Mouse (Mus musculus) intestine, embryonic 14.5 days (tissue): Measurements from ENCODE around the gene Fntb. TPM values are rescaled to one million over a fixed set of nuclear protein-coding genes. Genes with fewer than 3 reads are reported as not detected.

Source experiments
- ATAC-seq: fragments of 200-750 bp; cut with Nextera tagmentation; replicated peaks from 2 replicates; pipeline ENCODE4 v1.8.0; 2017; ENCODE audit warnings: low read depth, moderate number of reproducible peaks, moderate TSS enrichment, moderate library complexity; ENCODE audit not compliant: low FRiP score, low TSS enrichment
- DNase-seq: peaks from one replicate; pipeline ENCODE4 v3.0.0-alpha.2; 2018; ENCODE audit warnings: low spot score
- H3K27ac ChIP-seq: fragments of 300-500 bp; sonication (generic); 2 replicates; pipeline ENCODE4 v1.5.1; 2014; ENCODE audit warnings: low read depth, mild to moderate bottlenecking, control low read depth
- H3K27me3 ChIP-seq: fragments of 300-500 bp; sonication (generic); replicated peaks from 2 replicates; pipeline ENCODE4 v1.6.1; 2014; ENCODE audit warnings: low read length, control low read depth; ENCODE audit not compliant: control insufficient read depth, insufficient read depth
- H3K36me3 ChIP-seq: fragments of 300-500 bp; sonication (generic); 2 replicates; pipeline ENCODE4 v1.6.1; 2014; ENCODE audit warnings: low read length, control low read depth; ENCODE audit not compliant: control insufficient read depth, insufficient read depth
- H3K4me1 ChIP-seq: fragments of 300-500 bp; sonication (generic); replicated peaks from 2 replicates; pipeline ENCODE4 v1.6.1; 2014; ENCODE audit warnings: low read length, control low read depth, mixed read lengths; ENCODE audit not compliant: control insufficient read depth, insufficient read depth
- H3K4me2 ChIP-seq: fragments of 300-500 bp; sonication (generic); 2 replicates; pipeline ENCODE4 v1.6.1; 2014; ENCODE audit warnings: low read length
- H3K4me3 ChIP-seq: fragments of 300-500 bp; sonication (generic); 2 replicates; pipeline ENCODE4 v1.5.1; 2014; ENCODE audit warnings: low read depth, low read length, control low read depth, mixed read lengths
- H3K9ac ChIP-seq: fragments of 300-500 bp; sonication (generic); 2 replicates; pipeline ENCODE4 v1.6.1; 2014; ENCODE audit warnings: mild to moderate bottlenecking, low read length
- H3K9me3 ChIP-seq: fragments of 300-500 bp; sonication (generic); 2 replicates; pipeline ENCODE4 v1.6.1; 2016; ENCODE audit warnings: low read length, control low read depth; ENCODE audit not compliant: control insufficient read depth
- WGBS: fragments of 180-500 bp; shearing (Covaris S2); extraction: QIAGEN DNeasy Blood & Tissue Kit; methylation state at CpG from one replicate; pipeline ENCODE4 v1.1.7; 2014; 5-methylcytosine and 5-hydroxymethylcytosine counted together
- polyA plus RNA-seq: library from polyadenylated mRNA; unstranded; fragments of >200 nt; fragmentation: Nextera tagmentation; extraction: Ambion mirVana; gene quantifications from 2 replicates; pipeline ENCODE4 v1.2.1, GENCODE M21; 2014

The Fntb gene
- polyA plus RNA-seq, 1 experiment from 2014 or later: 39.3 TPM

DNA sequence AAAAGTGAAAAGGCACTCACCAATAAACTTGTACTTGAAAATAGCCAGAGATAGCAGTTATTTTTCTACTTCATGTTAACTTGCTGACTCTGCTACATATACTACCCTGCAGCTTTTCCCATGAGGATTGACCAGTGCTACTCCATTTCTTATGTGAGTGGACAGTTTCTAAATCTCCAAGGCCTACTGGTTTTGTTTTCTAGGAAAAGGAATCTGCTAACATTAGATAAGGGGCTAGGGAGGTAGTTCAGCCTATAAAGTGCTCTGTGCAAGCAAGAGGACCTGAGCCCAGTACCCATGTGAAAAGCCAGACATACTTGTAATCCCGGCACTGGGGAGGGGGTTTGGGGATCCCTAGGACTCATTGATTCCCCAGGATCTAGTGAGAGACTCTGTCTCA, 140.9 kb downstream of the Fntb start:
- Histone ChIP-seq H3K4me1 (no peaks in the 10 kb centered on the region), H3K9me3 (no peaks in the 10 kb centered on the region), H3K27me3 (no peaks in the 10 kb centered on the region), H3K27ac (no peak overlapping the region), H3K9ac (no peak overlapping the region), H3K4me3 (no peak overlapping the region), H3K4me2 (no peak overlapping the region), H3K36me3 (peaks cover 10% of the 10 kb centered on the region)
- 82% methylated on average over 1 of the region's 1 CpGs for WGBS
- DNase-seq (no peak), ATAC-seq (no peak)

DNA sequence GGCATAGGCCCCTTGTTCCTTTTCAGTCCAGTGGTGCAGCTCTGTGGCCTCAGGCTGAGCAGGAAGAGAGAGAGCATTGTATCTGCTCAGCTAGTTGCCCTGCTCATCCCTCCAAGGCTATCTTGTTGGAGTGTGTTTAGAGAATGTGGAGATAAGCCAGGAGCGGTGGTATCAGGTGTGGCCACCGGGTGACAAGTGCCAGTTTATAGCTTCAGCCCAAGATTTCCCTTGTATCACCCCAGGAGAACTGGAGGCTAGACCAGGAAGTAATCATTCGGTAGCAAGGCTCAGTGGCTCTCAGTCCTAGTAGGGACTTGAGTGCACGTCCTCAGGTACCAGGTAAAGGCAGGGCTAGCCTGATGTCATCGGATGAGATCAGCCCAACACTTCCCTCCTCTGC, 143.8 kb downstream of the Fntb start:
- DNase-seq (no peak), ATAC-seq (no peak)
- H3K27me3 ChIP-seq: no peaks in the 10 kb centered on the region
- H3K4me1 ChIP-seq: no peaks in the 10 kb centered on the region
- no peak overlapping the region for H3K4me2 ChIP-seq
- no peak overlapping the region for H3K4me3 ChIP-seq
- peaks cover 18% of the 10 kb centered on the region for H3K36me3 ChIP-seq
- H3K9me3 ChIP-seq: no peaks in the 10 kb centered on the region
- 67% methylated on average over 5 of the region's 5 CpGs for WGBS
- H3K27ac ChIP-seq: no peak overlapping the region
- no peak overlapping the region for H3K9ac ChIP-seq

DNA sequence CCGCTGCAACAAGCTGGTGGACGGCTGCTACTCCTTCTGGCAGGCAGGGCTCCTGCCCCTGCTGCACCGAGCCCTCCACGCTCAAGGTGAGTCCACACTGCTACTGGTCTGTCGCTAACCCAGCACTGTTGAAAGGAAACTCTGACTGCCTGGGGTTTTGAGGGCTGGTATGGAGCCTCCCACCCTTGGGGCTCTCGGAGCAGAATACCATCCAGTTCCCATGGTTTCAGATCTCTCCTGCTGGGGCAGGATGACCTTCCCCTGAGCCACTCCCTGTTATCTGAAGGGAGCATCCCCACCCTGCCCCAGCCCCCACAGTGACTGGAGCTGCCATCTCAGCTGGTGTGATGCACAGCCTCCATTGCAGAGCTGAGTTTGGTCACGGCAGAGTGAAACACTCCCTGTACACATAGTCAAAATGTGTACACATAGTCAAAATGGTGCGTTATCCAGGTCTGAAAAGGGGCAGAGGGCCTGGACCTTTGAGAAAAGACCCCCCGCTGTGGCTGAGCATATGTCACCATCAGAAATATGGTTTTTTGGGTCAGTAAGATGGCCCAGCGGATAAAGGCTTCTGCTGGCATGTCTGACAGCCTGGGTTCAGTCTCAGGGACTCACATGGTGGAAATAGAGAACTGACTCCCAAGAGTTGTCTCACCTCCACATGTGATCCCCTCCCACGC, 145.0 kb downstream of the Fntb start:
- H3K36me3 ChIP-seq: peaks cover 18% of the 10 kb centered on the region
- WGBS: 80% methylated on average over 11 of the region's 11 CpGs
- DNase-seq: no peak
- no peaks in the 10 kb centered on the region for H3K9me3 ChIP-seq
- no peaks in the 10 kb centered on the region for H3K27me3 ChIP-seq
- H3K27ac ChIP-seq: no peak overlapping the region
- H3K4me2 ChIP-seq: no peak overlapping the region
- H3K9ac ChIP-seq: no peak overlapping the region
- no peak overlapping the region for H3K4me3 ChIP-seq
- H3K4me1 ChIP-seq: no peaks in the 10 kb centered on the region
- ATAC-seq: no peak

DNA sequence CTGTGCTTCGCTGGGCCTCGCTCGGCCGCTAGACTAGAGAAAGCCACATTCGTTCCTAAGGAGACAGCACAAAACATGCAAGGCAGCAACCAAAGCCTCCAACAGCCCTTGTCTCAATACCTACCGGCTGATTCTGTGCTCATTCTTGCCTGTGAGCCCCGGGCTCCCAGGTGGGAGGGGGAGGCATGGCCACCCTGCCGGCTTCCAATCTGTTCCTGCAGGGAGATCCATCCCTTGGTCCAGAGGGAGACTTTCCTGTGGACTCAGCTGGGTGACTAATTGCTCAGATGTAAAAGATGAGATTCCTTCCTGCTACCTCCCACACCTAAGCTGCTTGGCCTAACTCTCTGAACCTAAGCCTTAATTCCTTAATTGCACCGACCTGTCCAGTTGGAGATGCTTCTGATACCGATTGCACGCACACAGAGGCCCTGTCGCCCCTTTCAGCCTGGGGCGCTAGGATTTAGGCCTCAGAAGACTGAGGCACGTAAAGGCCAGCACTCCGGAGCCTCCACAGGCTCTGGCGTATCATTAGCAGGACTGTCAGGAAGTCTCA, 145.9 kb downstream of the Fntb start:
- Histone ChIP-seq H3K27me3 (no peaks in the 10 kb centered on the region), H3K4me1 (no peaks in the 10 kb centered on the region), H3K9me3 (no peaks in the 10 kb centered on the region), H3K36me3 (peaks cover 19% of the 10 kb centered on the region), H3K4me3 (no peak overlapping the region), H3K4me2 (no peak overlapping the region), H3K27ac (no peak overlapping the region), H3K9ac (no peak overlapping the region)
- ATAC-seq: no peak
- WGBS: 80% methylated on average over 16 of the region's 16 CpGs
- no peak for DNase-seq

DNA sequence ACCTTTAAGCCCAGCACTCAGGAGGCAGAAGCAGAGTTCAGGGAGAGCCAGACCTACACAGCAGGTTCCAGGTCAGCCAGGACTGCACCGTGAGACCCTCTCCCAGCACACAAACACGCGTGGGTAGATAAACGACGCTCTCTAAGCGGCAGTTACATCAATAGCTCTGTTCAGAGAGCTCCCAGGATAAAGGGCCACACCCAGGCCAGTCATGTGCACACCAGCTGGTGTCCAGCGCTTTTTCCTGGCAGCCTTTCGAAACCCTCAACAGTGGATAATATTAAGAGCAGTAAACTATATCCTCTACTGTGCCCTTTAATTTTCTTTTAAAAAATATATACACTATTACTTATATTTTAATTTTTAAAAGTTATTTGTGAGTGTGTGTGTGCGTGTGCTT, 146.8 kb downstream of the Fntb start:
- 56% methylated on average over 9 of the region's 9 CpGs for WGBS
- no peak overlapping the region for H3K4me3 ChIP-seq
- no peak overlapping the region for H3K4me2 ChIP-seq
- H3K27me3 ChIP-seq: no peaks in the 10 kb centered on the region
- no peak overlapping the region for H3K9ac ChIP-seq
- peaks cover 21% of the 10 kb centered on the region for H3K36me3 ChIP-seq
- H3K4me1 ChIP-seq: no peaks in the 10 kb centered on the region
- ATAC-seq (no peak), DNase-seq (no peak)
- H3K9me3 ChIP-seq: no peaks in the 10 kb centered on the region
- no peak overlapping the region for H3K27ac ChIP-seq

DNA sequence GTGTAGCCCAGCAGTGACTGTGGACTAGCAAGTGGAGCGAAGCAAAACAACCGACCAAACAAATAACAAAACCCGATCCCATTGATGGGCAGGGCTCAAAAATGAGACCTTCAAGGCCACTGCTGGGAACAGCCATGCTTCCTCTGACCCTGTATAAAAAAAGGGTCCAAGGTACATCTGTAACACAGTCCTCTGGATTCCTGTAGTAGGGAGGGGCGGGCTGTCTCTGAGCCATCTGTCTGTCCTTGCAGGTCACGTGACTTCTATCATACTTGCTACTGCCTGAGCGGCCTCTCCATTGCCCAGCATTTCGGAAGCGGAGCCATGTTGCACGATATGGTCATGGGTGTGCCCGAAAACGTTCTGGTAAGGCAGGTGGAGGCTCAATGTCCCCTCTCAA, 150.8 kb downstream of the Fntb start:
- Histone ChIP-seq H3K4me2 (no peak overlapping the region), H3K4me1 (no peaks in the 10 kb centered on the region), H3K9me3 (no peaks in the 10 kb centered on the region), H3K27ac (no peak overlapping the region), H3K4me3 (no peak overlapping the region), H3K9ac (no peak overlapping the region), H3K36me3 (peaks cover 27% of the 10 kb centered on the region), H3K27me3 (no peaks in the 10 kb centered on the region)
- ATAC-seq (no peak), DNase-seq (no peak)
- WGBS: 91% methylated on average over 11 of the region's 11 CpGs

DNA sequence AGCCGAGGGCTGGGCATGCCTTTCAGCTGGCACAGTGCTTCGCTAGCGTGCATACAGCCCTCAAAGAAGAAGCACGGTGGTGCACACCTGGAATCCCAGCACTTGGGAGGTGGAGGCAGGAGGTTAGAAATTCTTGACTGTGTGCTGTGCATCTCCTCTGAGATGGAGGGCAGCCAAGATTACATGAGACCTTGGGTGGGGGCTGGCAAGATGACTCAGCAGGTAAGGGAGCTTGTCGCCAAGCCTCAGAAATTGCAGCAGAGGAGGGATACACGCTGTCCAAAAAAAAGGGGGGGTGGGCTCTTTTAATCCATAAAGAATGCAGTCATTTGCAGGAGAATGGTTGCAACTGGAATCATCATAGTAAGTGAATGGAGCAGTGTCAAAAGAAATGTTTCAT, 152.7 kb downstream of the Fntb start:
- no peaks in the 10 kb centered on the region for H3K4me1 ChIP-seq
- no peak overlapping the region for H3K9ac ChIP-seq
- H3K27me3 ChIP-seq: no peaks in the 10 kb centered on the region
- no peak overlapping the region for H3K4me3 ChIP-seq
- H3K36me3 ChIP-seq: peaks cover 18% of the 10 kb centered on the region
- DNase-seq (no peak), ATAC-seq (no peak)
- H3K4me2 ChIP-seq: no peak overlapping the region
- 86% methylated on average over 6 of the region's 6 CpGs for WGBS
- no peaks in the 10 kb centered on the region for H3K9me3 ChIP-seq
- H3K27ac ChIP-seq: no peak overlapping the region

DNA sequence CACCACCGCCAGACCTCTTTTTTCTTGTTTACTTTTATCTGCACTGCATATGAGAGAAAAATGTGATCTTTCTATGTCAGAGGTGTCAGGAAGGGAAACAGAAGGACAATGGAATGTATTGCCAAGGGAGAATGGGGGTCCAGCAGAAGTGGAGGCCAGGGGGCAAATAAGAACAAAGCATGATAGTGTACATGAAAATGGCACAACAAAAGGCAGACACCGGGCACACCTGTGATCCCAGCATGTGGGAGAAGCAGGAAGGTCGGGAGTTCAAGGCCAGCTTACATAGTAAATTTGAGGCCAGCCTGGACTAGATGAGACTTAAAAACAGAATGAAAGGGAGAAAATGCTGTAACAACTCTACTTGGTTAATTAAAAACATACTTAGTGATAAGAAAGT, 153.5 kb downstream of the Fntb start:
- H3K27ac ChIP-seq: no peak overlapping the region
- WGBS: 57% methylated on average over 3 of the region's 3 CpGs
- no peaks in the 10 kb centered on the region for H3K27me3 ChIP-seq

DNA sequence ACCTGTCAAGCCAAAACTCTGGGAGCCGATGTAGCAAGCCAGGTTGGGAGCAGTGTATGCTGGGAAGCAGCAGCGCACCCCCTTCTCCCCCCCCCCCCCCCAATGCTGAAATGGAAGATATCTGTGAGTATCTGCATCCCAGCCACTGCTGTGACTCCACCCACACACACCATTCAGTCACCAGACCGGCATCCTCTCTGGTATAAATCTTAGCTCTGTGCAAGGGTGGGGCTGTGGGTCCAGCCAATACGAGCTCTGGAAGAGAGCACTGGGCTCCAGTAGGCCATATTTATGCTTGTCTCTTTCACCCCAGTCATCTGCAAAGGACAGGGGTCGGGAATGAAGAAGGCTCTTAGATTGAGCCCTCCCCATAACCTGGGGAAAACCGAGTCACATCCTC, 155.0 kb downstream of the Fntb start:
- no peaks in the 10 kb centered on the region for H3K4me1 ChIP-seq
- H3K27me3 ChIP-seq: no peaks in the 10 kb centered on the region
- no peak overlapping the region for H3K4me3 ChIP-seq
- no peak overlapping the region for H3K27ac ChIP-seq
- DNase-seq (no peak), ATAC-seq (no peak)
- WGBS: 62% methylated on average over 6 of the region's 6 CpGs
- no peak overlapping the region for H3K9ac ChIP-seq
- H3K36me3 ChIP-seq: peaks cover 16% of the 10 kb centered on the region
- no peaks in the 10 kb centered on the region for H3K9me3 ChIP-seq
- no peak overlapping the region for H3K4me2 ChIP-seq

More for the DNA sequence above, 153.5 kb downstream of the Fntb start:
- no peaks in the 10 kb centered on the region for H3K9me3 ChIP-seq
- H3K9ac ChIP-seq: no peak overlapping the region
- ATAC-seq (no peak), DNase-seq (no peak)
- peaks cover 16% of the 10 kb centered on the region for H3K36me3 ChIP-seq
- H3K4me1 ChIP-seq: no peaks in the 10 kb centered on the region
- H3K4me3 ChIP-seq: no peak overlapping the region
- no peak overlapping the region for H3K4me2 ChIP-seq
